Mouse (Mus musculus) intestine, embryonic 16.5 days (tissue): ENCODE measurements around the gene Bahd1. TPM values are rescaled to one million over a fixed set of nuclear protein-coding genes. Genes with fewer than 3 reads are reported as not detected.
A peak's percentile ranks its signal among the peaks of the same experiment; 100 is the strongest.

ENCODE experiments used
- ATAC-seq: fragments of 200-750 bp; cut with Nextera tagmentation; 2 replicates; pipeline ENCODE4 v1.8.0; 2017; ENCODE audit warnings: moderate TSS enrichment, moderate library complexity
- H3K27ac ChIP-seq: fragments of 300-500 bp; sonication (generic); 2 replicates; pipeline ENCODE4 v1.5.1; 2014; ENCODE audit warnings: mild to moderate bottlenecking, low read length
- H3K27me3 ChIP-seq: fragments of 300-500 bp; sonication (generic); replicated peaks from 2 replicates; pipeline ENCODE4 v1.6.1; 2014; ENCODE audit warnings: low read length, control low read depth, mixed read lengths; ENCODE audit not compliant: control insufficient read depth, insufficient read depth
- H3K36me3 ChIP-seq: fragments of 300-500 bp; sonication (generic); 2 replicates; pipeline ENCODE4 v1.6.1; 2014; ENCODE audit warnings: low read length, control low read depth; ENCODE audit not compliant: control insufficient read depth, insufficient read depth
- H3K4me1 ChIP-seq: fragments of 300-500 bp; sonication (generic); 2 replicates; pipeline ENCODE4 v1.6.1; 2014; ENCODE audit warnings: low read length, control low read depth, mixed read lengths; ENCODE audit not compliant: control insufficient read depth, insufficient read depth
- H3K4me2 ChIP-seq: fragments of 300-500 bp; sonication (generic); 2 replicates; pipeline ENCODE4 v1.6.1; 2014; ENCODE audit warnings: low read depth, low read length, control low read depth
- H3K4me3 ChIP-seq: fragments of 300-500 bp; sonication (generic); 2 replicates; pipeline ENCODE4 v1.5.1; 2014; ENCODE audit warnings: mild to moderate bottlenecking, low read length
- H3K9ac ChIP-seq: fragments of 300-500 bp; sonication (generic); 2 replicates; pipeline ENCODE4 v1.6.1; 2014; ENCODE audit warnings: low read depth, low read length
- H3K9me3 ChIP-seq: fragments of 300-500 bp; sonication (generic); 2 replicates; pipeline ENCODE4 v1.6.1; 2016; ENCODE audit warnings: low read length, control low read depth; ENCODE audit not compliant: control insufficient read depth
- WGBS: fragments of 180-500 bp; shearing (Covaris S2); extraction: QIAGEN DNeasy Blood & Tissue Kit; methylation state at CpG from one replicate; pipeline ENCODE4 v1.1.7; 2014; 5-methylcytosine and 5-hydroxymethylcytosine counted together
- polyA plus RNA-seq: library from polyadenylated mRNA; unstranded; fragments of >200 nt; fragmentation: Nextera tagmentation; extraction: Ambion mirVana; gene quantifications from 2 replicates; pipeline ENCODE4 v1.2.1, GENCODE M21; 2015

Bahd1 gene
- polyA plus RNA-seq, 1 experiment from 2014 or later, result 3.6 TPM

- WGBS, result 1% methylated on average over 13 of the region's 13 CpGs
- ATAC-seq, result no peak
- Histone ChIP-seq H3K9me3 (no peaks in the 10 kb centered on the region), H3K4me3 (peak overlapping the region; percentile 51), H3K36me3 (no peaks in the 10 kb centered on the region), H3K9ac (peak overlapping the region; percentile 52; the same call in 1 of the 2 replicates), H3K27ac (no peak overlapping the region), H3K4me1 (peaks cover 10% of the 10 kb centered on the region), H3K4me2 (peak overlapping the region; percentile 59), H3K27me3 (peaks cover 53% of the 10 kb centered on the region)
Measured at GRCm38 (mm10) chr2:118896914-118897291, 3.3 kb upstream of the Bahd1 start.

- WGBS, result 6% methylated on average over 7 of the region's 7 CpGs
- Histone ChIP-seq H3K9ac (no peak overlapping the region), H3K4me1 (peaks cover 10% of the 10 kb centered on the region), H3K27me3 (peaks cover 53% of the 10 kb centered on the region), H3K9me3 (no peaks in the 10 kb centered on the region), H3K4me3 (no peak overlapping the region; the same call in 1 of the 2 replicates), H3K27ac (no peak overlapping the region), H3K36me3 (no peaks in the 10 kb centered on the region), H3K4me2 (peak overlapping the region; percentile 59)
- no peak for ATAC-seq
Measured at GRCm38 (mm10) chr2:118897392-118897791, 2.8 kb upstream of the Bahd1 start.

- ATAC-seq, result no peak
- 3% methylated on average over 11 of the region's 11 CpGs for WGBS
- Histone ChIP-seq H3K4me3 (no peak overlapping the region), H3K27me3 (peaks cover 53% of the 10 kb centered on the region), H3K27ac (no peak overlapping the region), H3K36me3 (no peaks in the 10 kb centered on the region), H3K4me2 (no peak overlapping the region), H3K4me1 (peaks cover 11% of the 10 kb centered on the region), H3K9ac (no peak overlapping the region), H3K9me3 (no peaks in the 10 kb centered on the region)
Measured at GRCm38 (mm10) chr2:118897808-118898207, 2.4 kb upstream of the Bahd1 start.

- peaks cover 19% of the 10 kb centered on the region for H3K4me1 ChIP-seq
- no peak overlapping the region for H3K27ac ChIP-seq
- H3K9ac ChIP-seq, result no peak overlapping the region
- H3K4me3 ChIP-seq, result no peak overlapping the region
- peaks cover 53% of the 10 kb centered on the region for H3K27me3 ChIP-seq
- H3K4me2 ChIP-seq, result no peak overlapping the region
- H3K36me3 ChIP-seq, result no peaks in the 10 kb centered on the region
- no peaks in the 10 kb centered on the region for H3K9me3 ChIP-seq
- ATAC-seq, result no peak
- 13% methylated on average over 4 of the region's 4 CpGs for WGBS
Measured at GRCm38 (mm10) chr2:118898771-118899170, 1.4 kb upstream of the Bahd1 start.

- no peaks in the 10 kb centered on the region for H3K9me3 ChIP-seq
- H3K36me3 ChIP-seq, result no peaks in the 10 kb centered on the region
- 23% methylated on average over 7 of the region's 7 CpGs for WGBS
- H3K4me1 ChIP-seq, result peaks cover 19% of the 10 kb centered on the region
- no peak overlapping the region for H3K27ac ChIP-seq
- peaks cover 53% of the 10 kb centered on the region for H3K27me3 ChIP-seq
- no peak for ATAC-seq
- H3K4me3 ChIP-seq, result no peak overlapping the region
- no peak overlapping the region for H3K4me2 ChIP-seq
- no peak overlapping the region for H3K9ac ChIP-seq
Measured at GRCm38 (mm10) chr2:118899306-118899705, 871 bp upstream of the Bahd1 start.

GRCm38 (mm10) chr2:118900826-118901140 is 606 bp downstream of the Bahd1 start:
- H3K27ac ChIP-seq, result no peak overlapping the region
- peaks cover 19% of the 10 kb centered on the region for H3K4me1 ChIP-seq
- no peaks in the 10 kb centered on the region for H3K36me3 ChIP-seq
- peak overlapping the region; percentile 98 for H3K4me2 ChIP-seq
- peak overlapping the region; percentile 65 for H3K9ac ChIP-seq
- WGBS, result 0% methylated on average over 11 of the region's 11 CpGs
- no peak for ATAC-seq
- peak overlapping the region; percentile 89 for H3K4me3 ChIP-seq
- no peaks in the 10 kb centered on the region for H3K9me3 ChIP-seq
- peaks cover 41% of the 10 kb centered on the region for H3K27me3 ChIP-seq

GRCm38 (mm10) chr2:118901175-118902031 is 1.2 kb downstream of the Bahd1 start:
- ATAC-seq, result peak; percentile 91
- Histone ChIP-seq H3K9me3 (no peaks in the 10 kb centered on the region), H3K4me2 (peak overlapping the region; percentile 98), H3K36me3 (no peaks in the 10 kb centered on the region), H3K4me3 (peak overlapping the region; percentile 89), H3K9ac (peak overlapping the region; percentile 89), H3K27ac (peak overlapping the region; percentile 84), H3K4me1 (peaks cover 19% of the 10 kb centered on the region), H3K27me3 (peaks cover 36% of the 10 kb centered on the region)
- under 1% methylated on average over 85 of the region's 120 CpGs for WGBS

- H3K27me3 ChIP-seq, result peaks cover 29% of the 10 kb centered on the region
- H3K4me3 ChIP-seq, result peak overlapping the region; percentile 89
- peaks cover 13% of the 10 kb centered on the region for H3K4me1 ChIP-seq
- WGBS, result under 1% methylated on average over 83 of the region's 106 CpGs
- no peaks in the 10 kb centered on the region for H3K9me3 ChIP-seq
- H3K27ac ChIP-seq, result peak overlapping the region; percentile 84
- peak overlapping the region; percentile 89 for H3K9ac ChIP-seq
- H3K36me3 ChIP-seq, result no peaks in the 10 kb centered on the region
- ATAC-seq, result peak; percentile 54
- peak overlapping the region; percentile 93 for H3K4me2 ChIP-seq
Measured at GRCm38 (mm10) chr2:118902051-118903025, 2.2 kb downstream of the Bahd1 start.

- H3K9ac ChIP-seq, result peak overlapping the region; percentile 89
- H3K4me2 ChIP-seq, result peak overlapping the region; percentile 14; the same call in 1 of the 2 replicates
- WGBS, result 13% methylated on average over 10 of the region's 10 CpGs
- ATAC-seq, result no peak
- H3K4me3 ChIP-seq, result peak overlapping the region; percentile 89
- H3K36me3 ChIP-seq, result no peaks in the 10 kb centered on the region
- no peak overlapping the region for H3K27ac ChIP-seq
- H3K9me3 ChIP-seq, result no peaks in the 10 kb centered on the region
- peaks cover 13% of the 10 kb centered on the region for H3K4me1 ChIP-seq
- peaks cover 22% of the 10 kb centered on the region for H3K27me3 ChIP-seq
Measured at GRCm38 (mm10) chr2:118903333-118903741, 3.2 kb downstream of the Bahd1 start.
